Mouse (Mus musculus): ENCODE data around the gene Rsu1.

The Rsu1 gene

GRCm38 (mm10) chr2:13168743-13169142, 102.5 kb downstream of the Rsu1 start:
- no peak for DNase-seq (ENCODE audit: low spot score in 2 of 2)

- no peak for DNase-seq (ENCODE audit: low spot score in 2 of 2)
Observed at GRCm38 (mm10) chr2:13161717-13162116, 109.5 kb downstream of the Rsu1 start.

- DNase-seq (ENCODE audit: low spot score in 2 of 2), result no peak
Observed at GRCm38 (mm10) chr2:13145245-13145644, 126.0 kb downstream of the Rsu1 start.

GRCm38 (mm10) chr2:13134890-13135289, 136.3 kb downstream of the Rsu1 start:
- no peak for DNase-seq (ENCODE audit: low spot score in 2 of 2)

GRCm38 (mm10) chr2:13132841-13133240, 138.4 kb downstream of the Rsu1 start:
- DNase-seq (ENCODE audit: low spot score in 2 of 2), result no peak

GRCm38 (mm10) chr2:13132406-13132805, 138.8 kb downstream of the Rsu1 start:
- no peak for DNase-seq (ENCODE audit: low spot score in 2 of 2)

- DNase-seq (ENCODE audit: low spot score in 2 of 2), result no peak
Observed at GRCm38 (mm10) chr2:13129859-13130258, 141.4 kb downstream of the Rsu1 start.

- no peak for DNase-seq (ENCODE audit: low spot score in 2 of 2)
Observed at GRCm38 (mm10) chr2:13129337-13129736, 141.9 kb downstream of the Rsu1 start.

- no peak for DNase-seq (ENCODE audit: low spot score in 2 of 2)
Observed at GRCm38 (mm10) chr2:13120461-13120860, 150.8 kb downstream of the Rsu1 start.

- no peak for DNase-seq (ENCODE audit: low spot score in 2 of 2)
Observed at GRCm38 (mm10) chr2:13117896-13118295, 153.3 kb downstream of the Rsu1 start.

- DNase-seq (ENCODE audit: low spot score in 2 of 2), result no peak
Observed at GRCm38 (mm10) chr2:13106531-13106930, 164.7 kb downstream of the Rsu1 start.

- DNase-seq (ENCODE audit: low spot score in 2 of 2), result no peak
Observed at GRCm38 (mm10) chr2:13104388-13104787, 166.8 kb downstream of the Rsu1 start.

GRCm38 (mm10) chr2:13103797-13104200, 167.4 kb downstream of the Rsu1 start:
- no peak for DNase-seq (ENCODE audit: low spot score in 2 of 2)

- no peak for DNase-seq (ENCODE audit: low spot score in 2 of 2)
Observed at GRCm38 (mm10) chr2:13094045-13094444, 177.2 kb downstream of the Rsu1 start.

GRCm38 (mm10) chr2:13093570-13093969, 177.6 kb downstream of the Rsu1 start:
- DNase-seq (ENCODE audit: low spot score in 2 of 2), result no peak

GRCm38 (mm10) chr2:13091399-13092015, 179.7 kb downstream of the Rsu1 start:
- no peak for DNase-seq (ENCODE audit: low spot score in 2 of 2)

- DNase-seq (ENCODE audit: low spot score in 2 of 2), result no peak
Observed at GRCm38 (mm10) chr2:13090841-13091240, 180.4 kb downstream of the Rsu1 start.

GRCm38 (mm10) chr2:13089861-13090260, 181.4 kb downstream of the Rsu1 start:
- DNase-seq (ENCODE audit: low spot score in 2 of 2), result no peak

- DNase-seq (ENCODE audit: low spot score in 2 of 2), result no peak
Observed at GRCm38 (mm10) chr2:13088266-13088665, 182.9 kb downstream of the Rsu1 start.

- no peak for DNase-seq (ENCODE audit: low spot score in 2 of 2)
Observed at GRCm38 (mm10) chr2:13087811-13088210, 183.4 kb downstream of the Rsu1 start.

- no peak for DNase-seq (ENCODE audit: low spot score in 2 of 2)
Observed at GRCm38 (mm10) chr2:13084223-13084622, 187.0 kb downstream of the Rsu1 start.

GRCm38 (mm10) chr2:13080476-13080875, 190.7 kb downstream of the Rsu1 start:
- DNase-seq (ENCODE audit: low spot score in 2 of 2), result no peak

- no peak for DNase-seq (ENCODE audit: low spot score in 2 of 2)
Observed at GRCm38 (mm10) chr2:13072243-13072642, 199.0 kb downstream of the Rsu1 start.

Data from urinary bladder, postnatal 36 days (tissue).